31 mouse cellular contexts compared by ENCODE assay signal in the genomic region with DNA sequence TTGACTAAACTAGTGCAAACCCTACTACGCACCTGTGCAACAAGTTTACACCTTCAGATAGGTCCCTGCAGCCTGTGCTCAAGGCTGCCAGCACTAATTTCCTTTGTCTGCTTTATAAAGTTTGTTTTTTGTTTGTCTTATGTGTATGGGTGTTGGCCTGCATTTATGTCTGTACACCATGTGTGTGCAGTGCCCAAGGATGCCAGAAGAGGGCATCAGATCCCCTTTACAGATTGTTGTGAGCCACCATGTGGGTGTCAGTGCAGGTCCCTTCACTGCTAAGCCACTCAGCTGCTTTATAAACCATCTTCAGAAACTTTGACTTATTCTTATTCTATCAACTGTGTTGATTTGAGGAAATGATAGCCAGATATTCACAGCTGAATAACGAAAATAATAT.
DNase-seq lines count a peak whose midpoint lies in the region; ATAC-seq and TF ChIP-seq lines count a peak whose summit lies in the region.
"Had no signal": no experiment of that assay in that cellular context is flagged by ENCODE, and none has a peak within 500 bp of the region (broad histone marks: within the 10 kb centered on the region; RNA-seq: fewer than 3 reads in every experiment).

No protein-coding gene starts in this region.

- TF ChIP-seq CTCF in kidney, postnatal 0 days (IDR thresholded peaks at IDR 0.05; ENCODE audit: low read depth) = peak; percentile 41
- peak; percentile 48 for TF ChIP-seq CTCF in ES-Bruce4 (IDR thresholded peaks at IDR 0.05; ENCODE audit: low read depth, low read length)

- no peak for ATAC-seq in kidney, postnatal 0 days (replicated peaks; ENCODE audit: low FRiP score, low read depth)
- no peak for ATAC-seq in midbrain, embryonic 14.5 days (ENCODE audit: low FRiP score, low TSS enrichment)
- ATAC-seq: forebrain, embryonic 15.5 days; inflammation-experienced regulatory T-cells, adult 6 months; midbrain, embryonic 15.5 days had no signal

- H3K27me3 ChIP-seq in kidney, postnatal 0 days (ENCODE audit: insufficient read depth, low read length) = no peaks in the 10 kb centered on the region
- H3K27me3 ChIP-seq in ES-Bruce4 (ENCODE audit: control insufficient read depth, insufficient read depth, low read length, poor library complexity, severe bottlenecking) = no peaks in the 10 kb centered on the region
- no peaks in the 10 kb centered on the region for H3K27me3 ChIP-seq in midbrain, embryonic 14.5 days (ENCODE audit: control insufficient read depth, insufficient read depth, low read length)
- H3K27me3 ChIP-seq: embryonic facial prominence, embryonic 15.5 days; forebrain, embryonic 15.5 days; heart, embryonic 13.5 days; hindbrain, embryonic 15.5 days; liver, embryonic 15.5 days; midbrain, embryonic 15.5 days; neural tube, embryonic 15.5 days had no signal

- 90% methylated on average over 2 of the region's 2 CpGs for WGBS in kidney, postnatal 0 days
- 98% methylated on average over 2 of the region's 2 CpGs for WGBS in midbrain, embryonic 14.5 days

- H3K36me3 ChIP-seq in kidney, postnatal 0 days (ENCODE audit: insufficient read depth, low read length) = no peaks in the 10 kb centered on the region
- H3K36me3 ChIP-seq in ES-Bruce4 (ENCODE audit: control insufficient read depth, insufficient read depth, low read length, poor library complexity, severe bottlenecking) = no peaks in the 10 kb centered on the region; the same call in 1 of the 2 replicates
- no peaks in the 10 kb centered on the region; the same call in 1 of the 2 replicates for H3K36me3 ChIP-seq in midbrain, embryonic 14.5 days (ENCODE audit: control insufficient read depth, insufficient read depth, low read length)
- H3K36me3 ChIP-seq: embryonic facial prominence, embryonic 15.5 days; forebrain, embryonic 15.5 days; heart, embryonic 13.5 days; hindbrain, embryonic 15.5 days; liver, embryonic 15.5 days; midbrain, embryonic 15.5 days; neural tube, embryonic 15.5 days had no signal

- no peak overlapping the region for H3K27ac ChIP-seq in kidney, postnatal 0 days
- no peak overlapping the region for H3K27ac ChIP-seq in ES-Bruce4 (ENCODE audit: insufficient read depth, low read length)
- H3K27ac ChIP-seq in midbrain, embryonic 14.5 days (replicated peaks; ENCODE audit: low read depth, low read length) = no peak overlapping the region
- H3K27ac ChIP-seq: embryonic facial prominence, embryonic 10.5 days; embryonic facial prominence, embryonic 15.5 days; forebrain, embryonic 15.5 days; heart, embryonic 13.5 days; hindbrain, embryonic 15.5 days; liver, embryonic 15.5 days; midbrain, embryonic 15.5 days; neural tube, embryonic 15.5 days had no signal

- TF ChIP-seq EP300 in ES-Bruce4 (IDR thresholded peaks at IDR 0.05; ENCODE audit: insufficient read depth, low read depth, low read length) = no peak

- intact Hi-C loops in left cerebral cortex, postnatal 14 days (cut with DNase I) = no loop called here

- no peak for TF ChIP-seq POLR2A in ES-Bruce4 (IDR thresholded peaks at IDR 0.05; ENCODE audit: insufficient read depth, low read length)

- H3K4me2 ChIP-seq in kidney, postnatal 0 days (ENCODE audit: low read length) = no peak overlapping the region
- no peak overlapping the region for H3K4me2 ChIP-seq in midbrain, embryonic 14.5 days (ENCODE audit: low read length)
- H3K4me2 ChIP-seq: embryonic facial prominence, embryonic 15.5 days; forebrain, embryonic 15.5 days; heart, embryonic 13.5 days; hindbrain, embryonic 15.5 days; liver, embryonic 15.5 days; midbrain, embryonic 15.5 days; neural tube, embryonic 15.5 days had no signal

- H3K4me3 ChIP-seq in kidney, postnatal 0 days (replicated peaks; ENCODE audit: low read depth, low read length) = no peak overlapping the region
- H3K4me3 ChIP-seq in ES-Bruce4 (ENCODE audit: low read depth, low read length) = no peak overlapping the region
- no peak overlapping the region for H3K4me3 ChIP-seq in midbrain, embryonic 14.5 days (replicated peaks; ENCODE audit: low read depth, low read length)
- H3K4me3 ChIP-seq: embryonic facial prominence, embryonic 10.5 days; embryonic facial prominence, embryonic 15.5 days; forebrain, embryonic 15.5 days; heart, embryonic 13.5 days; hindbrain, embryonic 15.5 days; liver, embryonic 15.5 days; midbrain, embryonic 15.5 days; neural tube, embryonic 15.5 days had no signal

- H3K4me1 ChIP-seq in kidney, postnatal 0 days (replicated peaks; ENCODE audit: insufficient read depth, low read length) = no peaks in the 10 kb centered on the region
- H3K4me1 ChIP-seq in ES-Bruce4 (ENCODE audit: control insufficient read depth, insufficient read depth, low read length) = no peaks in the 10 kb centered on the region
- H3K4me1 ChIP-seq in midbrain, embryonic 14.5 days (ENCODE audit: control insufficient read depth, insufficient read depth, low read length) = no peaks in the 10 kb centered on the region
- H3K4me1 ChIP-seq: embryonic facial prominence, embryonic 10.5 days; embryonic facial prominence, embryonic 15.5 days; forebrain, embryonic 15.5 days; heart, embryonic 13.5 days; hindbrain, embryonic 15.5 days; midbrain, embryonic 15.5 days; neural tube, embryonic 15.5 days had no signal

- no peak overlapping the region for H3K9ac ChIP-seq in kidney, postnatal 0 days (ENCODE audit: low read depth, low read length)
- no peak overlapping the region for H3K9ac ChIP-seq in ES-Bruce4 (ENCODE audit: low read depth, poor library complexity, severe bottlenecking)
- H3K9ac ChIP-seq in midbrain, embryonic 14.5 days (replicated peaks; ENCODE audit: low read length) = no peak overlapping the region
- H3K9ac ChIP-seq: embryonic facial prominence, embryonic 15.5 days; forebrain, embryonic 15.5 days; heart, embryonic 13.5 days; hindbrain, embryonic 15.5 days; liver, embryonic 15.5 days; midbrain, embryonic 15.5 days; neural tube, embryonic 15.5 days had no signal

- no peak for DNase-seq in kidney, postnatal 0 days (ENCODE audit: low spot score)
- DNase-seq in kidney, postnatal 14 days = no peak
- DNase-seq in 416B (ENCODE audit: low read depth) (peak; percentile 11), ZHBTc4 (ENCODE audit: low read depth, low spot score) (peak; percentile 75)
- no peak for DNase-seq in right cerebral cortex, postnatal 4 days
- DNase-seq in left cerebral cortex, postnatal 14 days (ENCODE audit: low spot score in 2 of 2) = no peak
- DNase-seq in midbrain, embryonic 14.5 days = no peak
- DNase-seq: adrenal gland, adult 2 months; cerebellum, adult 2 months; cerebellum, postnatal 25 days; heart, postnatal 10 days; kidney, adult 2 months; kidney, postnatal 10 days; layer of hippocampus, adult 9-11 months; liver; lung, postnatal 10 days; retina, postnatal 1 day; right cerebral cortex, postnatal 14 days; spleen, adult 18-20 months; thymus, adult 18-20 months; thymus, postnatal 25 days had no signal

- no peaks in the 10 kb centered on the region for H3K9me3 ChIP-seq in kidney, postnatal 0 days (replicated peaks; ENCODE audit: low read length)
- no peaks in the 10 kb centered on the region for H3K9me3 ChIP-seq in ES-Bruce4 (replicated peaks; ENCODE audit: control insufficient read depth, insufficient read depth, low read length, poor library complexity, severe bottlenecking)
- no peaks in the 10 kb centered on the region for H3K9me3 ChIP-seq in midbrain, embryonic 14.5 days (ENCODE audit: control insufficient read depth, low read length)
- H3K9me3 ChIP-seq: embryonic facial prominence, embryonic 15.5 days; forebrain, embryonic 15.5 days; hindbrain, embryonic 15.5 days; liver, embryonic 15.5 days; midbrain, embryonic 15.5 days; neural tube, embryonic 15.5 days had no signal

Comparison
In these comparisons a context has a peak if more than half of its experiments do, and no peak if none do; other contexts are left out.
1. DNase-seq: peak in 416B (single experiment) and ZHBTc4 (single experiment); none in kidney, postnatal 0 days (single experiment), kidney, postnatal 14 days (single experiment), right cerebral cortex, postnatal 4 days (single experiment), left cerebral cortex, postnatal 14 days (0 of 2) and midbrain, embryonic 14.5 days (single experiment).